Mouse (Mus musculus): ENCODE data around the gene Ppfibp2.

Ppfibp2 gene

GRCm38 (mm10) chr7:107594857-107595402 is at the start of gene Ppfibp2:
Ppfibp2 (plus strand) TSS chr7:107595207.
- DNase-seq (ENCODE audit: low spot score): peak; percentile 97

GRCm38 (mm10) chr7:107547872-107548271 is 47.1 kb upstream of the Ppfibp2 start:
- DNase-seq (ENCODE audit: low spot score): no peak

- DNase-seq (ENCODE audit: low spot score): no peak
Measured at GRCm38 (mm10) chr7:107553461-107553860, 41.5 kb upstream of the Ppfibp2 start.

- DNase-seq (ENCODE audit: low spot score): peak; percentile 47
Measured at GRCm38 (mm10) chr7:107555906-107556305, 39.1 kb upstream of the Ppfibp2 start.

GRCm38 (mm10) chr7:107560675-107561074 is 34.3 kb upstream of the Ppfibp2 start:
- DNase-seq (ENCODE audit: low spot score): no peak

GRCm38 (mm10) chr7:107561584-107561983 is 33.4 kb upstream of the Ppfibp2 start:
- no peak for DNase-seq (ENCODE audit: low spot score)

GRCm38 (mm10) chr7:107563727-107564126 is 31.3 kb upstream of the Ppfibp2 start:
- no peak for DNase-seq (ENCODE audit: low spot score)

- DNase-seq (ENCODE audit: low spot score): peak; percentile 52
Measured at GRCm38 (mm10) chr7:107567261-107567671, 27.7 kb upstream of the Ppfibp2 start, which contains the start of gene Olfml1. Olfml1 (plus strand) TSS chr7:107567446.

- DNase-seq (ENCODE audit: low spot score): no peak
Measured at GRCm38 (mm10) chr7:107567674-107568073, 27.3 kb upstream of the Ppfibp2 start.

GRCm38 (mm10) chr7:107568971-107569370 is 26.0 kb upstream of the Ppfibp2 start:
- DNase-seq (ENCODE audit: low spot score): no peak

GRCm38 (mm10) chr7:107573856-107574255 is 21.2 kb upstream of the Ppfibp2 start:
- no peak for DNase-seq (ENCODE audit: low spot score)

- DNase-seq (ENCODE audit: low spot score): no peak
Measured at GRCm38 (mm10) chr7:107574276-107574675, 20.7 kb upstream of the Ppfibp2 start.

- no peak for DNase-seq (ENCODE audit: low spot score)
Measured at GRCm38 (mm10) chr7:107592641-107593040, 2.4 kb upstream of the Ppfibp2 start.

GRCm38 (mm10) chr7:107593904-107594303 is 1.1 kb upstream of the Ppfibp2 start:
- no peak for DNase-seq (ENCODE audit: low spot score)

GRCm38 (mm10) chr7:107594325-107594856 is 616 bp upstream of the Ppfibp2 start:
- peak; percentile 66 for DNase-seq (ENCODE audit: low spot score)

- DNase-seq (ENCODE audit: low spot score): no peak
Measured at GRCm38 (mm10) chr7:107595426-107595825, 419 bp downstream of the Ppfibp2 start.

- no peak for DNase-seq (ENCODE audit: low spot score)
Measured at GRCm38 (mm10) chr7:107596753-107597152, 1.7 kb downstream of the Ppfibp2 start.

GRCm38 (mm10) chr7:107597956-107598355 is 2.9 kb downstream of the Ppfibp2 start:
- no peak for DNase-seq (ENCODE audit: low spot score)

- no peak for DNase-seq (ENCODE audit: low spot score)
Measured at GRCm38 (mm10) chr7:107600651-107601050, 5.6 kb downstream of the Ppfibp2 start.

- DNase-seq (ENCODE audit: low spot score): no peak
Measured at GRCm38 (mm10) chr7:107602505-107602904, 7.5 kb downstream of the Ppfibp2 start.

- no peak for DNase-seq (ENCODE audit: low spot score)
Measured at GRCm38 (mm10) chr7:107602913-107603312, 7.9 kb downstream of the Ppfibp2 start.

- no peak for DNase-seq (ENCODE audit: low spot score)
Measured at GRCm38 (mm10) chr7:107607766-107608165, 12.8 kb downstream of the Ppfibp2 start.

GRCm38 (mm10) chr7:107609622-107610255 is 14.7 kb downstream of the Ppfibp2 start:
- DNase-seq (ENCODE audit: low spot score): no peak

- no peak for DNase-seq (ENCODE audit: low spot score)
Measured at GRCm38 (mm10) chr7:107610880-107611279, 15.9 kb downstream of the Ppfibp2 start.
